Mouse (Mus musculus): Measurements from ENCODE around the gene Slc36a2.
"Not testable (repeated sequence)": the region's sequence is repeated elsewhere in the genome, so short reads cannot be mapped to it uniquely, and the experiment has no call there.

Slc36a2 gene

DNA sequence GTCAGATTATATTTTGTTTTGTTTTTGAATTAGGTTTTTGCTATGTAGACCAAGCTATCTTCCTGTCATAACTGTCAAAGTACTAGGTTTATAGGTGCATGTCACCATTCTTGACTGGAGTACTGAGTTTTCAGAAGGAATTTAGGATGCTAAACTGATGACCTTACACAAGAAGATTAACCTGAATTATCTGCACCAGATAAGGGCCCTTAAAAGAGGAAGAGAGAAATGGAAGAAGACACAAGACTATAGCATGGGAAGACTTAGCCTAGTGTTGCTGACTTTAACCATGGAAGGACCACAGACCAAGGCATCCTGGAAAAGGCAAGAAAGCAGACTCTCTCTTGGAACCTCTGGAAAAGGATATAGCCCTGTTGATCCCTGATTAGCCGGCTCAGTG, 51.7 kb downstream of the Slc36a2 start:
- DNase-seq (ENCODE audit: low spot score in 2 of 2), result no peak

DNA sequence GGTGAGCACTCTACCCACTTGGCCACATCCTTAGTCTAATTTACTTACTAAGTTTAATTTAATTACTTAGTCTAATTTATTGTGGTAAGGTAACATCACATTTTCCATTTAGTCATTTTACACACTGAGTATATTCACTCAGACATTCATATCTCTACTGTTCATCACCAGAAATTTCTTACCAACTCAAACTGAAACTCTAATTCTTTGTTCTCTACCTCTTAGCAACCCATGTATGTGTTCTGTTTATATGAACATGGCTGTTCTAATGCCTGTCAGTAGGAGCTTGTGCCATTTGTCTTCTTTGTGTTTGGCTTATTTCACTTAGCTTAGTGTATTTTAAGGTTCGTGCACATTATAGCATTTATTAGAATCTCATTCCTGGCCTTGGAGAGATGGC, 52.9 kb downstream of the Slc36a2 start:
- DNase-seq (ENCODE audit: low spot score in 2 of 2), result no peak

DNA sequence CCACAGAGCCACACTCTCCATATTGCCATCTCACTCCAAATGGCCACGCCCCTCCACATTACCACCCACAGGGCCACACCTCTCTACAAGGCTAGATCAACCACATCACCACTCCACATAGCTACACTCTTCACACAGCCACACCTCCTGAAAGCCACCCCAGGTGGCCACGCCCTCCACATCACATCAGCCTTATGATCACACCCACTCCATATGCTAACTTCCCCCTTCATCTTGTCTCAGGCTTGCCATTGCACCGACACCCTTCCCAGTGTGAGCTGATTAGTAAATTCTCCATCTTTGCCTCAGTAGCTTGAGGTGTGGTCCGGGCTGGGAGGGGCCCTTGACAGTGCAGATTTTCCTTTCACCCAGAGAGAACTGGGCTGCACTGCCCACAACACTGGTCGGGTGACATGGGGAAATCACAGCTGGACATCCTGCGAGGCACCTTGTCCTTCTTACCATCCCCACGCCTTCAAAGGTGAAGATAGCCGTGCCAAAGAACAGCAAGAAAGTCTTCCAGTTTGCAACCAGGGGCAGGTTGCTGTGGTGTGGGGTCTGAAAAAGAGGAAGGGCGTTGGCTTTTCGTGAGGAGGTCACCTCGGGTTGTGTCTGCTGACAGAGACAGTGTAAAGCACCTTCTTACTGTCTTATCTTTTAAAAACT, 53.7 kb downstream of the Slc36a2 start:
- no peak for DNase-seq (ENCODE audit: low spot score in 2 of 2)

DNA sequence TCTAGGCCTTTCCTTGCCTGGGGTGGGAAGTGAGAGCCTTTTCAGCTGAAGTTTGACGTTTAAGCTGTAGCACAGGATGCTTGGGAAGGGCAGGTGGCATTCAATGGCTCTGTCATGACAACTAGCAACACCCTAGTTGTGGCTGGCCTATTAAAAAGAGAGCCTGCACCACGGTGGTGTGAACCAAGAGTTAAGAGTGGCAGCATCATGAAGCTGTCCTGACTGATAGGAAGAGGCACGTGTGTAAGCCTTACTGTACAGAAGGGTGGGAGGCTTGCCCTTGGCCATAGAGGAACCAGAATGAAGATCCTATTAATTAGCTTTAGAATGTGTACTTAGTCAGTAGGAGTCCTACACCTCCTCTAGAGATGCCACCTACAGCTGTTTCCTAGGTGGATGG, 56.5 kb downstream of the Slc36a2 start:
- DNase-seq (ENCODE audit: low spot score in 2 of 2), result no peak

DNA sequence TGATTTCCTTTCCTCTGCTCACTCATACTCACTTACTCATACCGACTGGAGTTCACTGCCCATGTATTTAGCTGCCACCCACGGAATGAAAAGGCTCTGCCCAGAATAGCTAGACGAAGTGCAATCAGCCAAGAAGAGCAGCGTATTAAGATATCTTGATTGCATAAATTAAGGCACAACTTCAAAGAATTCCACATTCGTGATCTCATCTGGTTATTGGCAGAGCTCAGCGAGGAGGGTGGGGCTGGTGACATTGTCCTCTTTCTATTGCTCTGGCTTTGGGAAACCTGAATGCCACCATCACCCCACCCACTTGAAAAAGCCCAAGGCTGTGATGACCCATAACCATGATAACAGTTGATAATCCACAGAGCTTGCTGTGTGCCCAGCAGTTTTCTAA, 56.9 kb downstream of the Slc36a2 start:
- no peak for DNase-seq (ENCODE audit: low spot score in 2 of 2)

DNA sequence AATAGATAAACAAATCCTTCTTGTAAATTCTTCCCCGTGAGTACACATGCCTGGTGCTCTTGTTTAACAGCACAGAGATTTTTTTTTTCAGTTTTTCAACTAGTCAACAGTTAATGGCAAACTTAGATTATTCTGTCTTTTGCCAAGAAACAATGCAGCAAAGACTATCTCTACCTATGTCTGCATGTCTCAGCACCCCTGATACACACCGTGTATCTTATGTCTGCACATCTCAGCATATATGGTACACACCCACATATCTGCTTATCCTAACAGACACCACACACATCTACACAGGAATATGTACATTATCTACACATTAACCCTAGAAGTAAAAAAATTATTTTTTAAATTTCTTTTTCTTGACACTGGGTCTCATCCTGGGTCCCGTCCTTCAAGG, 58.2 kb downstream of the Slc36a2 start:
- no peak for DNase-seq (ENCODE audit: low spot score in 2 of 2)

DNA sequence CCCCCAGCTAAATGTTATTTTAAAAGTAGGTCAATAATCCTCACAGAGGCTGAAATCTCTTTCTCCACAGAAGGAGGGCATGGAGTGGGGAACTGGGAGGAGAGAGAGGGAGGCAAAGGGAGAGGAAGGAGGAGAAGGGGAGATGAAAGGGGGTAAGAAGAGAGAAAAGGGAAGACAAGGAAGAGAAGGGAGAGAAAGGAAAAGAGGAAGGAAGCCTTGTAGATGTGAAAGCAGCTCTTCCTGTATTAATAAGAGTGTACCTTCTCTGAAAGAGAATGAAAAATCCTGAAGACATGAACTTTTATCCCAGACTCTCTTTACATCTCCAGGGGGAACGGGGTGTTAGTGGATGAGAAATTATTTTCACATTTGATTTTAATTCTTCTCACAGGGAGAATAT, 63.4 kb downstream of the Slc36a2 start:
- no peak for DNase-seq (ENCODE audit: low spot score in 2 of 2)

DNA sequence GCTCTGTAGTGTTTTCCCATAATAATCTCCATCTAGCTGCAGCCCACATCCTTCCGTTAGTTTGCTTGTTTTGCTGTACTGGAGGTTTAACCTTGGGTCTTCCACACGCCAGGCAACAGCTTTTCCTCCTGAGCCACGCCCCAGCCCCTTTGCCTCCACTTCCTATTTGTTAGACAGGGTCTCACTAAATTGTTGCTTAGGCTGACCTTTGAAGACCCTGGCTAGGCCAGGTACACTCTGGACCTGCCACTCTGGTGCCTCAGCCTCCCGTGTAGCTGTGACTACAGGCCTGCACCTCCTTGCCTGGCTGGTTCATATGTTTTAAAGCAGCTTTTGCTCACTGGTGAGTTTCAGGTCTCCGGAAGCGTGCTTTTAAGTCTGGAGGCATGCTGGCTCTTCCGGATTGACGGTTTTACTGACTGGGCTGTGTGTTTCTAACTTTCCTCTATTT, 64.0 kb downstream of the Slc36a2 start:
- DNase-seq (ENCODE audit: low spot score in 2 of 2), result no peak

DNA sequence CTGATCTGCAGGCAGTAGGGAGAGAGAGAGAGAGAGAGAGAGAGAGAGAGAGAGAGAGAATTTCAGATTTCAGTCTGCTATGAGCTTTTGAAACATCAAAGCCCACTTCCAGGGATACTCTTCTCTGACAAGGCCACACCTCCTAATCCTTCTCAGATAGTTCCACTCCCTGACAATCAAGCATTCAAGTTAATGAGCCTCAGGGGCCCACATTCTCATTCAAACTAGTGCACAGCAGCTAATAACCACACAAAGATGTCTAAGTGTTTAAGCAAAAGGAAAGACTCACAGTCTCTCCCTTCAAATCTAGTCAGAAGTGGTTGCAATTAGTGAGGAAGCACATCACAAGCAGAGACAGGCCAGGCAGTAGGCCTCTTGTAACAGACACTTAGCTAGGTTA, 64.6 kb downstream of the Slc36a2 start:
- DNase-seq (ENCODE audit: low spot score in 2 of 2), result no peak

DNA sequence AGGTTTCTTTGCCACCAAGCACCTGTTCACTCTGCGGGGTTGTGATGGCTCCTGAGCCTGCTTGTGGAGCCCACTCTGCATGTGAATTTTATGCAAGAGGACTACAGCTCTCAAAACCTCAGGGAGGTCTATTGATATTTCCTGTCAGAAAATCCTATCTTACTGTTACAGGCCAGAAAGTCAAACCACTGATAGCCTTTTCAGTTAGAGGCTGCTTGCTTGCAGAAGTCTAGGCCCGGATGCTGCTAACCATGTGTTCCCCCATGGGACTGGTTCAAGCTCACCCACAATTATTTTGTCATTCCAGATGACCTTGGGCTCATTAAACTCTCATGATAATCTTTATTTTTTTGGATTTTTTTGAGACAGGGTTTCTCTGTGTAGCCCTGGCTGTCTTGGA, 67.8 kb downstream of the Slc36a2 start:
- no peak for DNase-seq (ENCODE audit: low spot score in 2 of 2)

DNA sequence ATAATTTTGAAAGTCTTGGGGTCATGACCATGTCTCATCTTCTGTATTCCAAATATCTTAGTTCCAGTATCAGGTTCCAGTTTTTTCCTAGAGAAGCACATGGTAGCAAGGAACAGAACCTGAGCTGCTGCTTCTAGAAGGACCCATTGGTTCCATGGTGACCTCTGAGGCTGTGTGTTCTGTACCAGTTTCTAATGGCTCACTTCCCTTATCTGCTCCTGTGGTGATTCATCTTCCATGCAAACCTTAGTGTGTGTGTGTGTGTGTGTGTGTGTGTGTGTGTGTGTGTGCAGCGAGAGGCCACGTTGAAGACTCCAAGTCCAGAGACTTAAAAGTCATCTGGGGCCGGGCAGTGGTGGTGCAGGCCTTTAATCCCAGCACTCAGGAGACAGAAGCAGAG, 68.9 kb downstream of the Slc36a2 start:
- DNase-seq (ENCODE audit: low spot score in 2 of 2), result no peak

DNA sequence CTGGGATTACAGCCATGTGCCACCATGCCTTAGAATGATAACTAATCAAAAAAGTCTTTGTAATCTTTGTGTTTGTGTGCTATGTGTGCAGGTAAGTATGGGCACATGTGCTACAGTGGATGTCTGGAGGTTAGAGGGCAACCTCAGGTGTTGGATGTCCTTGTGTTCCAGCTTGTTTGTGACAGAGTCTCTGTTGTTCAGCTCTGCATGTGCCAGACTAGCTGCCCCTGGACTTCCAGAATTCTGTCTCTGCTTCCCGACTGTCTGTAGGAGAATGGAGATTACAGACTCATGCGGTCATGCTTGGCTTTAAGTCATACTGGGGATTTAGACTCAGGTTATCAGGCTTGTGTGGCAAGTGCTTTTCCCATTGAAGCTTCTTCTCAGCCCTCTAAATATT, 70.6 kb downstream of the Slc36a2 start:
- no peak for DNase-seq (ENCODE audit: low spot score in 2 of 2)

DNA sequence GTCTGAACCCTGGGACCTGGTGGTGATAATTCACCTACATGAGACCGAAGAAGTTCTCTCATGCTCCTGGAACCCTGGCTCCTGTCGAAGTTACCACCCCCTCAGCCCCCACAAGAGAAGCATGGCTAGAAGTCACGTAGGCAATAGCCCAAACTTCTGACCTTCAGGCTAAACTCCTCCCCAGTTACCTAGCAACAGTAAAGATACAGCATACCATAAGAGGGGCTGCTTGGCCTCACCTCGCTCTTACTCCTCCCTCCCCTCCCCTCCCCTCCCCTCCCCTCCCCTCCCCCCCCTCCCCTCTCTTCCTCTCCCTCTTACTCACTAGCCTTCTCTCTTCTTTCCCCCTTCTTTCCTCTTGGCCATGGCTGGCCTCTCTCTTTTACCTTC, 71.0 kb downstream of the Slc36a2 start:
- not testable (repeated sequence) for DNase-seq (ENCODE audit: low spot score in 2 of 2)

DNA sequence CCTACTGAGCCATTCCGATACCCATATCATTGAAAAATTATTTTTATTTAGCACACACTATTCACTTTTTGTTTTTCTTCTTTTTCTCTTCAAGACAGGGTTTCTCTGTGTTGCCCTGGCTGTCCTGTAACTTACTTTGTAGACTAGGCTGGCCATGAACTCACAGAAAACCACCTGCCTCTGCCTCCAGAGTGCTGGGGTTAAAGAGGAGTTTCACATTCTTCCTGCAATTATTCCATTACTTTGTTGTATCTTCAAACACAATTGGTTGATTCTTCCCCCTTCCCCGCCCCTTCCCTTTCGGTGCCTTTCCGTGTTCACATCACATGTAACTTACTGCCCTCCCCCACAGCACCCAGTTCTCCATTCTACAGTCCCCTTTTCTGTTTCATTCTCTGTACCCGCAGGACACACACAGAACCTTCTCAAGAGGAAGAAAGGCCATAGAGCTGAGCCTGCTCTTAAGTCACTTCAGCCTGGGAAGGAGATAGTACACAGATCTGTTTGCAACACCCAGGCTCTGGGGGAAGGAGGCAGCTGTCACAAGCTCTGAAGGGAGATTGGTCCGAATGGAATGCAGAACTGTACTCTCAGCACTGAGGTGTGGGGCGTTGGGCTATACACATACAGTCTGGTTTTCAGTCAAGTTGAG, 71.5 kb downstream of the Slc36a2 start:
- DNase-seq (ENCODE audit: low spot score in 2 of 2), result no peak

DNA sequence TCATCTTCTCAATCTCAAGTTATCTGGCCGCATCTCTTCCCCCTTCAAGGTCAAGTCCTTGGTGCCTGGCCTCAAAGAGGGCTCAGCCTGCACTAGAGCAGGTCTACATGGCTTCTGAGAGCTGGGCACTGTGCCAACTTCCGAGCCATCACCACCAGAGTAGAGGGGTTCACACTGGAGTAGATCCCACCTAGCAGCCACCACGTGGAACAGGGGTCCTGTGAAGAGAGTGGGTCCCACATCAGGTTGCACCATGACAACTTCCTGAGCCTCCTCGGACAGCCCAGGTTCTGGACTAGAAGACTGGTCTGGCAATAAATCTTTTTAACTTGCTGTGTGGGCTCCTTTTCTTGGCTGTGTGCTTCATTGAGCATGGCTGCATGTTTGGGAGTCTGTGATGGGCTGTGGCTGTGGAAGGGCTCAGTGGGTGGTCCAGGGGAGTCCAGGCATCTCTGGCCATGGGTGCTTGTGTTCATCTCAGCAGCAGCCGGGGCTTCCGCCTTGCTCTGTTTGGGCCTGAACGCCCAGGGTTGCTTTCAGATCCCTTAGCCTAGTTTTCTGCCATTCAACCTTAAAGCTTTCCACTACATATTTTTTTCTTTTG, 74.2 kb downstream of the Slc36a2 start:
- peak in 1 of 2 experiments; percentile 63 for DNase-seq (ENCODE audit: low spot score in 2 of 2)

DNA sequence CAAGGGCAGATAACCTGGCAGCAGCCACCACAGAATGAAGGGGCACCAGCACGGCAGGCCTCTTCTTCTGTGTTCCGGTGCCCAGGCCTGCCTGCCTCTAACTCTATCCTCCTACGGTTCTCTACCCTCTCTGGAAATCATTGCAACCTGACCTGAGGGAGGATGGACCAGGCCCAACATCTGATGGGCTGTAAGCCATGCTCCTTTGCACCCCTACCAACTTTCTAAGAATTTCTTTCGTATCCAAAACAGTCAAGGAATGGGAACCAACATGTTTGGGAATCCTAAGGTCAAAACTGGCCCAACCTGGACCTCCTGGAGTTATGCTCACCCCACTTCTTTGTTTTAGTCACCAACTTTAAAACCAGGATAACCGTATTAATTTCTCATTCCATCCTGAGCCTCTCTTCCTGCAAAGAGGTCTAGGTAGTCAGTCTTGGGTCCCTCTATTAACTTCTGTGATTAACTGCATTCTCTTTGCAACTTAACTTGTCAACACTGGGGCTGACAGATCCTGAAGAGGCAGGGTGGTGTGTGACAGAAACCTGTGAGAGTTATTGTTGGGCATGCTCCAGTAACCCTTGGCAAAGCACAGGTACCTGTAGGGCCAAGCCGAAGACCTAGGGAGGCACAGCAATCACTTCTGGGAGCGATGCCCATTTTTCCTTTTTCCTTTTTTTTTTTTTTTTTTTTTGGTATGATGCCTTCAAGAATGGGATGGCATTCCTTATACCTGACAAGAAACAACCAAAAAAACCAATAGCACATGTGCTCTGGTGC, 75.2 kb downstream of the Slc36a2 start:
- DNase-seq (ENCODE audit: low spot score in 2 of 2), result no peak
